Mouse (Mus musculus) T-helper 2 cell (primary cell): Measurements from ENCODE around the gene Fthl17c.
"Not testable (repeated sequence)": the region's sequence is repeated elsewhere in the genome, so short reads cannot be mapped to it uniquely, and the experiment has no call there.

Source experiments
- in situ Hi-C: fragments of 300-600 bp; cut with MboI, MseI; formaldehyde crosslinking; loops from one replicate; pipeline ENCODE4 v1.15.1; 2025; ENCODE audit warnings: high pct_unique_total_duplicates

Fthl17c gene

GRCm38 (mm10) chrX:8976459-8976858, at the start of gene Fthl17c:
Gene Fthl17c, minus strand, starts transcription at chrX:8976559.
- in situ Hi-C loops, result loop anchor here (10.0 kb wide), 1 partner anchor 68 kb away; no protein-coding TSS in a partner anchor

- in situ Hi-C loops, result no loop called here
These were observed 43.1 kb upstream of the Fthl17c start for GRCm38 (mm10) chrX:9019481-9019880.

- in situ Hi-C loops, result no loop called here
These were observed 39.7 kb upstream of the Fthl17c start for GRCm38 (mm10) chrX:9016079-9016478.

GRCm38 (mm10) chrX:8986655-8987054, 10.3 kb upstream of the Fthl17c start, which contains the start of gene Fthl17d:
Gene Fthl17d, minus strand, starts transcription at chrX:8986755.
- in situ Hi-C loops, result not testable (repeated sequence)

GRCm38 (mm10) chrX:8964618-8965017, 11.7 kb downstream of the Fthl17c start:
- in situ Hi-C loops, result not testable (repeated sequence)

GRCm38 (mm10) chrX:8962875-8963274, 13.5 kb downstream of the Fthl17c start, which contains the start of gene Fthl17b:
Gene Fthl17b, minus strand, starts transcription at chrX:8962975.
- in situ Hi-C loops, result not testable (repeated sequence)

- in situ Hi-C loops, result not testable (repeated sequence)
These were observed 28.1 kb downstream of the Fthl17c start for GRCm38 (mm10) chrX:8948130-8948805.

- in situ Hi-C loops, result no loop called here
These were observed 32.3 kb downstream of the Fthl17c start for GRCm38 (mm10) chrX:8944041-8944440.

GRCm38 (mm10) chrX:8927308-8927707, 49.1 kb downstream of the Fthl17c start:
- in situ Hi-C loops, result no loop called here
